Mouse (Mus musculus): ENCODE data around the gene Tm2d1. TPM values are rescaled to one million over a fixed set of nuclear protein-coding genes. Genes with fewer than 3 reads are reported as not detected.

Gene Tm2d1
- total RNA-seq, 2 experiments from 2014 or later = 21.8 to 26.2 TPM

GRCm38 (mm10) chr4:98337197-98337596 lies 45.9 kb downstream of the Tm2d1 start:
- no peak for ATAC-seq (replicated peaks; ENCODE audit: low FRiP score, low TSS enrichment, poor library complexity, severe bottlenecking)

- ATAC-seq (replicated peaks; ENCODE audit: low FRiP score, low TSS enrichment, poor library complexity, severe bottlenecking) = no peak
These were observed 47.4 kb downstream of the Tm2d1 start for GRCm38 (mm10) chr4:98335726-98336125.

GRCm38 (mm10) chr4:98322223-98322622 lies 60.9 kb downstream of the Tm2d1 start:
- ATAC-seq (replicated peaks; ENCODE audit: low FRiP score, low TSS enrichment, poor library complexity, severe bottlenecking) = peak; percentile 95

- no peak for ATAC-seq (replicated peaks; ENCODE audit: low FRiP score, low TSS enrichment, poor library complexity, severe bottlenecking)
These were observed 61.6 kb downstream of the Tm2d1 start for GRCm38 (mm10) chr4:98321371-98322111.

- no peak for ATAC-seq (replicated peaks; ENCODE audit: low FRiP score, low TSS enrichment, poor library complexity, severe bottlenecking)
These were observed 64.3 kb downstream of the Tm2d1 start for GRCm38 (mm10) chr4:98318769-98319168.

GRCm38 (mm10) chr4:98317149-98317548 lies 66.0 kb downstream of the Tm2d1 start:
- ATAC-seq (replicated peaks; ENCODE audit: low FRiP score, low TSS enrichment, poor library complexity, severe bottlenecking) = no peak

Other genes with a start within 250 kb of the Tm2d1 start
- 8.2 and 22.5 TPM in 2 replicates for gene Patj, start 12.5 kb upstream of the Tm2d1 start, total RNA-seq (2014; fragmentation: Nextera tagmentation)
- gene Patj, start 12.5 kb upstream of the Tm2d1 start, total RNA-seq (2017) = 3.3 and 3.4 TPM in 2 replicates